Mouse (Mus musculus): ENCODE data around the gene Zfp157.
A peak's percentile ranks its signal among the peaks of the same experiment; 100 is the strongest.
"Not testable (repeated sequence)": the region's sequence is repeated elsewhere in the genome, so short reads cannot be mapped to it uniquely, and the experiment has no call there.

Zfp157 gene

DNA sequence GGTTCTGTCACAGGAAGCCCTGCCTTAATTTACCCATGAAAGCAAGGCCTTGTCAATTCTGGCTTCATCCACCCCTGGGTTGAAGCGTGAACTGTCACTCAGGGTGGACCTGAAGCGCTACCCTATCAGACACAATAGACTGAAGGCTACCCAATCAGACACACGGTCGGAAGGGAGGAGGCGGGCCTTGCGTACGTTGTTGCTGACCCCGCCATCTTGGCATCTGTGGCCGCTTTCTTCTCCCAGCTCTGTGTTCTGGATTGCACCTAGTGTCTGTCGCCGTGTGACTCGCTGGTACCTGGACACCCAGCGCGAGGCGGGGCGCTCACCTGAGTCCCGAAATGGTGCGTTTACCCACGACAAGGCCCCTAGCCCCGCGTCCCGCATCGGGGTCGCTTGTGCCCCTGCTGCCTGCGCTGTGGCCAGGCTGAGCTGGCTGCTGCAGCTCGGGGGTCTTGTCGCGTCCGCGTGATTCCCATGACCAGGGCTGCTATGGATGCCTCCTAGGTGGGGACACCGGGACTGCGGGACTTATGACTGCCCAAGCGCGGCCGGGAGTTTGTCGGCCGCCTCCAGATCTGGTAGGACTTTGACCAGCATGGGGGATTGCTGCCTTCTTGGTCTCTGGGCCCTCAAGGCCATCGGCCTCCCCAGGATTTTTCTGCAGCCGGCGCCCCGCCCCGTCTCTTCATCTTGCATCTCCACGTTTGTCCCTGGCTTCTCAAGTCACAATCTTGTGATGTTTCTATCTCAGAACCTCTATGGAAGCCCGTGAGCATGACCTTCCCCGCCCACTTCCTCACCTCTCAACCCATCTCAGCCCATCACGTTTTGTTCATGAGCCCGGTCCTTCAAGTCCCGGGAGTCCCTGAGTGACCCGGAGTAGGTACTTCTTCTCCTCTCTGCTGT, at the start of gene Zfp157:
Gene Zfp157, plus strand, starts transcription at position 183 of the 909 bp plus-strand sequence.
- DNase-seq (ENCODE audit: low spot score), result peak; percentile 91

GRCm38 (mm10) chr5:138397795-138398337, 43.4 kb upstream of the Zfp157 start:
- no peak for DNase-seq (ENCODE audit: low spot score)

DNA sequence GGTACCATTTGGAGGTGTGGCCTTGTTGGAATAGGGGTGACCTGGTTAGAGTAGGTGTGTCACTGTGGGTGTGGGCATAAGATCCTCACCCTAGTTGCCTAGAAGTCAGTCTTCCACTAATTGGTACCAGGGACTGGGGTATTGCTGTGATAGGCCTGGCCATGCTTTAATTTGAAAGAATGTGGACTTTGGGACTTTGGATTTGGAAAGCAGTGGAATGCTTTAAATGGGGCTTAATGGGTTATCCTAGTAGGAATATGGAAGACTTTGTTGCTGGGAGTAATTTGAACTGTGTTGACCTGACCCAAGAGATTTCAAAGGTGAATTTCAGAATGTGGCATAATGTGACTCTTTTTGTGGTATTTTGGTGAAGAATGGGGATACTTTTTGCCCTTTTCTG, 40.8 kb upstream of the Zfp157 start:
- not testable (repeated sequence) for DNase-seq (ENCODE audit: low spot score)

- DNase-seq (ENCODE audit: low spot score), result no peak
Measured at GRCm38 (mm10) chr5:138458371-138458770, 17.1 kb downstream of the Zfp157 start.

DNA sequence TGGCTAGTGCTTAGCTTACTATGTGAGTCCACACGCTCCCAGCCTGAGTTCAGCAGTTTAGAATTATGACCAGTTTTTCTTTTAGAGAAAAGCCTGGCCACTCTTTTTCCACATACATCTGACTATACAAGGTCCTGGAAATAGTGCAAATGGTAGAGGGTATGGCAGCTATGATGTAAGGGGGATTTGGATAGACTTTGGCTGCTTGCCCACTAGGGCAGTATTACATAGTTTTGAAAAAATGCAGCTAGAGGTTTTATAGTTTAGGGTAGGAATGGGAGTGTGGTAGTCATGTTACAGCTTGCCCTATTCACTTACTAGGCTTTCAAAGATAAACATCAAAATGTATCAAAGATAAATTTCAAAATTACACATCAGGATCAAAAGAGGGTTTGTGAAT, 17.8 kb downstream of the Zfp157 start:
- peak; percentile 7 for DNase-seq (ENCODE audit: low spot score)

- DNase-seq (ENCODE audit: low spot score), result peak; percentile 62
Measured at GRCm38 (mm10) chr5:138473601-138474000, 32.3 kb downstream of the Zfp157 start.

- not testable (repeated sequence) for DNase-seq (ENCODE audit: low spot score)
Measured at GRCm38 (mm10) chr5:138504548-138504947, 63.3 kb downstream of the Zfp157 start.
